Mouse (Mus musculus) bone marrow macrophage, adult 2 months (primary cell): ENCODE results near the gene Dnm1. TPM values are rescaled to one million over a fixed set of nuclear protein-coding genes. Genes with fewer than 3 reads are reported as not detected.

ENCODE experiments used
- H3K27ac ChIP-seq: 2 replicates; pipeline ENCODE4 v1.5.1; 2012; ENCODE audit warnings: low read depth, low read length; ENCODE audit not compliant: insufficient read depth
- H3K4me1 ChIP-seq: 2 replicates; pipeline ENCODE4 v1.6.1; 2012; ENCODE audit warnings: low read length; ENCODE audit not compliant: control insufficient read depth, insufficient read depth
- H3K4me3 ChIP-seq: 2 replicates; pipeline ENCODE4 v1.5.1; 2012; ENCODE audit warnings: mild to moderate bottlenecking, low read length, moderate library complexity; ENCODE audit not compliant: insufficient read depth
- CTCF ChIP-seq: IDR thresholded peaks from 2 replicates; pipeline ENCODE4 v1.5.1; 2012; ENCODE audit warnings: low read depth, mild to moderate bottlenecking, low read length, moderate library complexity
- POLR2A ChIP-seq: IDR thresholded peaks from 2 replicates; pipeline ENCODE4 v1.6.1; 2012; ENCODE audit warnings: mild to moderate bottlenecking, low read depth, low read length, borderline replicate concordance
- polyA plus RNA-seq: library from polyadenylated mRNA; stranded (reverse); fragments of >200 nt; gene quantifications from 2 replicates; pipeline ENCODE4 v1.2.4, GENCODE M21; 2012; ENCODE audit not compliant: missing spikeins, insufficient read depth, insufficient read length

Gene Dnm1
- polyA plus RNA-seq: 0.66 and 1.1 TPM in 2 replicates

GRCm38 (mm10) chr2:32353007-32353542 lies at the start of gene Dnm1:
TSS of gene Dnm1 (minus strand) at chr2:32353338.
- peak within 1 kb of the TSS; percentile 60 for H3K4me3 ChIP-seq
- peaks cover 18% of the 10 kb centered on the region for H3K4me1 ChIP-seq
- TF ChIP-seq POLR2A (no peak), CTCF (peak; percentile 44; the same call in 1 of the 2 replicates)
- H3K27ac ChIP-seq: no peak within 1 kb of the TSS

DNA sequence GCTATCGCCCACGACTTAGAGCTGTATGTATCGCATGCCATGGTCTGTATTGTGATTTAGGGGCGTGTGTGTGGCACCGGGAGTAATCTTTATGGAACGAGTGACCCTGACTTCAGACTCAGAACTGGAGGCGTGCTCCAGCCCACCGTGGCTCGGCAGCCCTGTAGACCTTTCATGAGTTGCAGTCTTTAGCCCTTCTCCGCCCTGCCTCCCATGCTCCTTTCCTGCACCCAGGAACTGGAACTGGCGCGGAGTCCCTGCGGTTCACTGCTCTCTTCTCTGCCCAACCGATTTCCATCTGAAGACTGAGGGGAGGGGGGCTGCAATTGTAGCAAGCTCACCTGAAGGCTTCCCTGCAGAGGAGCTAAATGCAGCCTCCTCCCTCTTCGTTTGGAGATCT lies 43.6 kb upstream of the Dnm1 start:
- Histone ChIP-seq H3K4me3 (peak overlapping the region; percentile 85), H3K4me1 (peaks cover 4% of the 10 kb centered on the region; the same call in 1 of the 2 replicates), H3K27ac (peak overlapping the region; percentile 89)
- TF ChIP-seq CTCF (no peak), POLR2A (no peak)

- Histone ChIP-seq H3K4me3 (peak overlapping the region; percentile 85), H3K27ac (peak overlapping the region; percentile 89), H3K4me1 (peaks cover 4% of the 10 kb centered on the region; the same call in 1 of the 2 replicates)
- TF ChIP-seq POLR2A (no peak), CTCF (no peak)
These were observed 42.9 kb upstream of the Dnm1 start for GRCm38 (mm10) chr2:32395946-32396621.

GRCm38 (mm10) chr2:32395484-32395945 lies 42.4 kb upstream of the Dnm1 start, which contains the start of gene Ptges2:
TSS of gene Ptges2 (plus strand) at chr2:32395896.
- TF ChIP-seq POLR2A (no peak), CTCF (no peak)
- Histone ChIP-seq H3K27ac (peak within 1 kb of the TSS; percentile 89), H3K4me1 (peaks cover 4% of the 10 kb centered on the region; the same call in 1 of the 2 replicates), H3K4me3 (peak within 1 kb of the TSS; percentile 85)

- peak overlapping the region; percentile 28; the same call in 1 of the 2 replicates for H3K27ac ChIP-seq
- TF ChIP-seq POLR2A (no peak), CTCF (peak; percentile 39)
- peaks cover 4% of the 10 kb centered on the region; the same call in 1 of the 2 replicates for H3K4me1 ChIP-seq
- peak overlapping the region; percentile 85 for H3K4me3 ChIP-seq
These were observed 41.8 kb upstream of the Dnm1 start for GRCm38 (mm10) chr2:32394973-32395372.

- Histone ChIP-seq H3K27ac (no peak overlapping the region), H3K4me1 (peaks cover 16% of the 10 kb centered on the region), H3K4me3 (no peak overlapping the region)
- TF ChIP-seq POLR2A (no peak), CTCF (no peak)
These were observed 38.9 kb upstream of the Dnm1 start for GRCm38 (mm10) chr2:32392063-32392462.

DNA sequence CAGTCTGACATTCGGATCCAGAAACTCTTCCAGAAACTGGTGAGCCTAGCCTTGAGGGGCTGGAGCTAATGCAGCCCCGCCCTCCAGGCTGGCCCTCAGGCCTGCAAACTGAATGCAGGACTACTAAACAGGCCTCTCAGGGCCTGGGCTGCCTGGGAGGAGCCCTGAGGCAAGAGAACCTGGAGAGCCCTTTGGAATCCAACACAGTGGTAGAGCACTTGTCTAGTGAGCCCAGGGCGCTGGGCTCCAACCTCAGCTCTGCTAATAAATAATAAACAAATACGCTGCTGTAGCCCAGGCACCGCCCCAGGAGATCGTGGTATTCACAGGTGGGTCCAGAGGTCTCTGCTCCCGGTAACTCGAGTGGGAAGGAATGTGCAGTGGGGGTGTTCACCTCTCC lies 37.7 kb upstream of the Dnm1 start:
- Histone ChIP-seq H3K27ac (no peak overlapping the region), H3K4me1 (peaks cover 16% of the 10 kb centered on the region), H3K4me3 (no peak overlapping the region)
- TF ChIP-seq POLR2A (no peak), CTCF (no peak)

DNA sequence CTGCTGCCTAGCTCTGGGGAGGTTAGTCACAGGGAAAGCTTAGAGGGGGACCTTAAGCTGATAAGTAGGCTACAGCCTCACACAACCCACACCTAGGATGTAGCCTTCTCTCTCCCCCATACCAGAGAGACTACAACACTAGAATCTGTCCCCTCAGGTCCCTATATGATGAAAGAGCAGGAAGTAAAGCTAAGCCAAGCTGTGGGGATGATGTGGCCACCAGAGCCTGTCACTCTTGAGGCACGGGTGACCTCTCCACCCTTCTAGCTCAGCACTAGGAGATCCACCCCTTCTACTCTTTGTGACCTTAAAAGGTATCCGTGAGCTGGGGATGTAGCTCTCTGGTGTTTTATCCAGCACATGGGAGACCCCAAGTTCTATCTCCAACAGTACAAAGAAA lies 36.0 kb upstream of the Dnm1 start:
- no peak overlapping the region for H3K4me3 ChIP-seq
- peaks cover 24% of the 10 kb centered on the region for H3K4me1 ChIP-seq
- TF ChIP-seq POLR2A (no peak), CTCF (no peak)
- no peak overlapping the region for H3K27ac ChIP-seq

- Histone ChIP-seq H3K4me1 (peaks cover 24% of the 10 kb centered on the region), H3K4me3 (no peak within 1 kb of the TSS), H3K27ac (no peak within 1 kb of the TSS)
- no peak for TF ChIP-seq POLR2A
- no peak for TF ChIP-seq CTCF
These were observed 34.8 kb upstream of the Dnm1 start, which contains the start of gene Lcn2 for GRCm38 (mm10) chr2:32387706-32388490. TSS of gene Lcn2 (minus strand) at chr2:32388252.
